Mouse (Mus musculus) spleen, adult 2 months (tissue): ENCODE results near the gene Gm17324.
"Not testable (repeated sequence)": the region's sequence is repeated elsewhere in the genome, so short reads cannot be mapped to it uniquely, and the experiment has no call there.

Experiments
- CTCF ChIP-seq: fragments of 200-500 bp; IDR thresholded peaks from 2 replicates; pipeline ENCODE4 v1.5.1; 2011; ENCODE audit warnings: mild to moderate bottlenecking, inconsistent platforms; ENCODE audit not compliant: insufficient read depth, insufficient read length, insufficient replicate concordance; ENCODE audit errors: extremely low read depth
- POLR2A ChIP-seq: fragments of 200-500 bp; IDR thresholded peaks from 2 replicates; pipeline ENCODE4 v1.6.1; 2011; ENCODE audit warnings: low read depth, low read length, inconsistent platforms

- TF ChIP-seq POLR2A, CTCF: not testable (repeated sequence)
These were observed 29.5 kb upstream of the Gm17324 start for GRCm38 (mm10) chr9:78478009-78478605.
